Mouse (Mus musculus): ENCODE measurements at regions not wholly inside any gene's neighbourhood (a gene's known extent, or its start where the extent isn't known, plus 50 kb on each side); places are given as distances from the start of the nearest gene placed in this dataset.

- DNase-seq (ENCODE audit: low spot score) = no peak
Measured at GRCm38 (mm10) chr2:51566554-51567246, 60.6 kb upstream of the Tas2r134 start.

- no peak for DNase-seq (ENCODE audit: low spot score)
Measured at GRCm38 (mm10) chr2:51563881-51564280, 63.4 kb upstream of the Tas2r134 start.

GRCm38 (mm10) chr2:51563240-51563639 lies 64.1 kb upstream of the Tas2r134 start:
- no peak for DNase-seq (ENCODE audit: low spot score)

GRCm38 (mm10) chr2:51550863-51551262 lies 76.4 kb upstream of the Tas2r134 start:
- no peak for DNase-seq (ENCODE audit: low spot score)

- DNase-seq (ENCODE audit: low spot score) = no peak
Measured at GRCm38 (mm10) chr2:51549125-51549524, 78.2 kb upstream of the Tas2r134 start.

- DNase-seq (ENCODE audit: low spot score) = no peak
Measured at GRCm38 (mm10) chr2:51546181-51546580, 81.1 kb upstream of the Tas2r134 start.

GRCm38 (mm10) chr2:51543949-51544348 lies 83.4 kb upstream of the Tas2r134 start:
- no peak for DNase-seq (ENCODE audit: low spot score)

GRCm38 (mm10) chr2:51542272-51542671 lies 85.0 kb upstream of the Tas2r134 start:
- no peak for DNase-seq (ENCODE audit: low spot score)

- no peak for DNase-seq (ENCODE audit: low spot score)
Measured at GRCm38 (mm10) chr2:51532709-51533414, 94.4 kb upstream of the Tas2r134 start.

- no peak for DNase-seq (ENCODE audit: low spot score)
Measured at GRCm38 (mm10) chr2:51531106-51531839, 96.0 kb upstream of the Tas2r134 start.

- DNase-seq (ENCODE audit: low spot score) = no peak
Measured at GRCm38 (mm10) chr2:51522766-51523165, 104.5 kb upstream of the Tas2r134 start.

- DNase-seq (ENCODE audit: low spot score) = no peak
Measured at GRCm38 (mm10) chr2:51509220-51510011, 117.9 kb upstream of the Tas2r134 start.

- DNase-seq (ENCODE audit: low spot score) = no peak
Measured at GRCm38 (mm10) chr2:51497896-51498295, 129.4 kb upstream of the Tas2r134 start.

GRCm38 (mm10) chr2:51473753-51474152 lies 153.6 kb upstream of the Tas2r134 start:
- no peak for DNase-seq (ENCODE audit: low spot score)

GRCm38 (mm10) chr2:51467027-51467694 lies 160.2 kb upstream of the Tas2r134 start:
- DNase-seq (ENCODE audit: low spot score) = no peak

- no peak for DNase-seq (ENCODE audit: low spot score)
Measured at GRCm38 (mm10) chr2:51466003-51466402, 161.3 kb upstream of the Tas2r134 start.

- no peak for DNase-seq (ENCODE audit: low spot score)
Measured at GRCm38 (mm10) chr2:51465576-51465975, 161.7 kb upstream of the Tas2r134 start.

- no peak for DNase-seq (ENCODE audit: low spot score)
Measured at GRCm38 (mm10) chr2:51464356-51464755, 163.0 kb upstream of the Tas2r134 start.

GRCm38 (mm10) chr2:51460896-51461295 lies 166.4 kb upstream of the Tas2r134 start:
- no peak for DNase-seq (ENCODE audit: low spot score)

GRCm38 (mm10) chr2:51459486-51459885 lies 167.8 kb upstream of the Tas2r134 start:
- DNase-seq (ENCODE audit: low spot score) = no peak

GRCm38 (mm10) chr2:51457717-51458116 lies 169.6 kb upstream of the Tas2r134 start:
- DNase-seq (ENCODE audit: low spot score) = no peak
